Mouse (Mus musculus) intestine, embryonic 16.5 days (tissue): ENCODE data around the gene Themis. TPM values are rescaled to one million over a fixed set of nuclear protein-coding genes. Genes with fewer than 3 reads are reported as not detected.

Experiments
- ATAC-seq: fragments of 200-750 bp; cut with Nextera tagmentation; 2 replicates; pipeline ENCODE4 v1.8.0; 2017; ENCODE audit warnings: moderate TSS enrichment, moderate library complexity
- H3K27ac ChIP-seq: fragments of 300-500 bp; sonication (generic); 2 replicates; pipeline ENCODE4 v1.5.1; 2014; ENCODE audit warnings: mild to moderate bottlenecking, low read length
- H3K27me3 ChIP-seq: fragments of 300-500 bp; sonication (generic); replicated peaks from 2 replicates; pipeline ENCODE4 v1.6.1; 2014; ENCODE audit warnings: low read length, control low read depth, mixed read lengths; ENCODE audit not compliant: control insufficient read depth, insufficient read depth
- H3K36me3 ChIP-seq: fragments of 300-500 bp; sonication (generic); 2 replicates; pipeline ENCODE4 v1.6.1; 2014; ENCODE audit warnings: low read length, control low read depth; ENCODE audit not compliant: control insufficient read depth, insufficient read depth
- H3K4me1 ChIP-seq: fragments of 300-500 bp; sonication (generic); 2 replicates; pipeline ENCODE4 v1.6.1; 2014; ENCODE audit warnings: low read length, control low read depth, mixed read lengths; ENCODE audit not compliant: control insufficient read depth, insufficient read depth
- H3K4me2 ChIP-seq: fragments of 300-500 bp; sonication (generic); 2 replicates; pipeline ENCODE4 v1.6.1; 2014; ENCODE audit warnings: low read depth, low read length, control low read depth
- H3K4me3 ChIP-seq: fragments of 300-500 bp; sonication (generic); 2 replicates; pipeline ENCODE4 v1.5.1; 2014; ENCODE audit warnings: mild to moderate bottlenecking, low read length
- H3K9ac ChIP-seq: fragments of 300-500 bp; sonication (generic); 2 replicates; pipeline ENCODE4 v1.6.1; 2014; ENCODE audit warnings: low read depth, low read length
- H3K9me3 ChIP-seq: fragments of 300-500 bp; sonication (generic); 2 replicates; pipeline ENCODE4 v1.6.1; 2016; ENCODE audit warnings: low read length, control low read depth; ENCODE audit not compliant: control insufficient read depth
- WGBS: fragments of 180-500 bp; shearing (Covaris S2); extraction: QIAGEN DNeasy Blood & Tissue Kit; methylation state at CpG from one replicate; pipeline ENCODE4 v1.1.7; 2014; 5-methylcytosine and 5-hydroxymethylcytosine counted together
- polyA plus RNA-seq: library from polyadenylated mRNA; unstranded; fragments of >200 nt; fragmentation: Nextera tagmentation; extraction: Ambion mirVana; gene quantifications from 2 replicates; pipeline ENCODE4 v1.2.1, GENCODE M21; 2015

Themis gene
- polyA plus RNA-seq, 1 experiment from 2014 or later, result 0.09 TPM

DNA sequence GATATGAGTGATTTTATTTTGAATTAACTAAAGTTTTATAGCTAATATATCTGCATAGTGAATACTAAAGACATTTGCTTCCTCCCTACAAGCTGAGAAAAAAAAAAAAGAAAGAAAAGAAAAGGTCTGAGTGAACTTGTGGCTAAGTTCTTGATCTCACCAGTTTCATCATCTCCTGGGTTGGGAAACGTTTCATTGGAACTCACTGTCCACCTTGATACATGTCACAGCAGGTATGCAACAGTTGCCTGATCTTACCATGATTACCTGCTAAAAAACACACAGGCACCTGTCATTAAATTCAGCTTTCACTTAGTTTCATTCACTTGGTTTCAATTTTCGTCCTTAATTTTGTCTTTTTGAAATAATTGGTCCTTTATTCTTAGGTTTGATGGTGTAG lies 85.2 kb downstream of the Themis start:
- Histone ChIP-seq H3K4me1 (no peaks in the 10 kb centered on the region), H3K9ac (no peak overlapping the region), H3K4me2 (no peak overlapping the region), H3K27me3 (no peaks in the 10 kb centered on the region), H3K27ac (no peak overlapping the region), H3K9me3 (no peaks in the 10 kb centered on the region), H3K36me3 (no peaks in the 10 kb centered on the region), H3K4me3 (no peak overlapping the region)
- WGBS, result 53% methylated on average over 2 of the region's 2 CpGs
- no peak for ATAC-seq

DNA sequence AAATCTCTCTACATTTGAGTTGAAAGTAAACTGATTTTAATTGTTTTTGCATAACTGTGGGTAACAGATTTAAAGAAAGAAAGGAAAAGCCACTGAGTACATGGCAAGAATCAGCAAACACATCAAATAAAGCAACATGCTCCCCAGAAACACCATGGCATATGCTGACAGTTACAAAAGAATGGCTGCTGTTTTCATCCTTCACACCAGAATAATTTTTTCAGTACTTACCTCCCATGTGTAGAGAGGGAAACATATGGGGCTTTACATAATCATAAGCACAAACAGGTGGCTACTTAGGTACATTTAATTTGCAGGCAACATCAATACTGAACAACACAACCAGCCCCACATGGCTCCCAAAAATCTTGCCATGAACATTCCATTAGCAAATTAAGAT lies 86.8 kb downstream of the Themis start:
- Histone ChIP-seq H3K9ac (no peak overlapping the region), H3K9me3 (no peaks in the 10 kb centered on the region)
- no peak for ATAC-seq

DNA sequence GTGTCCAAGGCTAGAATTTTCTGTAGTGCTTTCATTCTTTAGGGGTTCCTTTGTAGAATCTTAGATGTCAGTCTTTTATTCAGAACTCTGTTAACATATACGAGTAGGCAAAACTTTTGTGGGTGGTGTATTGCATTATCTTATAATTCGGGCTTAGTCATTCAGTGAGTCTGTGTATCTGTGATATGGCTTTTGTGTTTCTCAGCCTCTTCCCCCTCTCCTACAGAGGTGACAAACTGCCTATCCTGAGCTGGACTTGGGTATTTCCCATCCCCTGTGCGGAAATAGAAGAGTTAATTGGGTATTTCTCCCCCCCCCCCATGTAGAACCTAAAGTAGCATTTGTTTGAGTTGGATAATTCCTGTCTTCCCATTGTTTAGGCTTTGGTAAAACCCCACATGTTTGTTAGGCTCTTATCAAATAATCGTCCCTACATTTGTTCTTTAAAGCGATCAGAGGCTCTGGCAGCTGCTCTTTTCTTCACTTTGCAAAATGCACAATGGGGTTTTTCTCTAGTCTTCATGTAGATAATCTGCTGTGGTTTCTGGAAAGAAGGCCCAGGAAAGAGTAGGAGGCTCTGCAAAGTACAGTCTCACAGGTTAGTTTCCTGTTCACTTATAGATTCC lies 108.7 kb downstream of the Themis start:
- no peak overlapping the region for H3K27ac ChIP-seq
- no peak overlapping the region for H3K4me2 ChIP-seq
- WGBS, result 78% methylated on average over 5 of the region's 5 CpGs
- no peaks in the 10 kb centered on the region for H3K9me3 ChIP-seq
- H3K9ac ChIP-seq, result no peak overlapping the region
- H3K27me3 ChIP-seq, result no peaks in the 10 kb centered on the region
- no peaks in the 10 kb centered on the region for H3K4me1 ChIP-seq
- ATAC-seq, result no peak
- H3K36me3 ChIP-seq, result no peaks in the 10 kb centered on the region
- H3K4me3 ChIP-seq, result no peak overlapping the region

More for the DNA sequence above, 86.8 kb downstream of the Themis start:
- Histone ChIP-seq H3K4me3 (no peak overlapping the region), H3K27ac (no peak overlapping the region), H3K27me3 (no peaks in the 10 kb centered on the region), H3K4me2 (no peak overlapping the region), H3K4me1 (no peaks in the 10 kb centered on the region), H3K36me3 (no peaks in the 10 kb centered on the region)

DNA sequence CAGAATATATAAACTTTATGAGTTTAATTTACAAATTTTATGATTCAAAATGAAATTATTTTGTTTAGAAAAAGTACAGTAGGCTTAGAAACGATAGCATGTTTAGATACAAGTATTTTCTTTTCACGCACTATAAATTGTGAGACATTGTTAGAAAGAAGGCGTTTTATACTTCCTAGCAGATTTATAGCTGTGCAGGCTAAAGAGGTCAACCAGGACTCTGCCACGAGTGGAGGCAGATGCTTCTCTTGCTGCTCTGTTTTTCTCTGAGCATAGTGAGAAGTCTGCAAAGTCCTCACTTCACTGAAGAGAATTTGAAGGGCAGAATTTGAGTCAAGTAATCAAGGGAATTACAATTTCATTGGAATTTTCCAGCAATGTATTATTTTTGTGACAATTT lies 131.3 kb downstream of the Themis start:
- no peak for ATAC-seq
- WGBS, result 57% methylated on average over 4 of the region's 4 CpGs
- H3K4me2 ChIP-seq, result no peak overlapping the region

DNA sequence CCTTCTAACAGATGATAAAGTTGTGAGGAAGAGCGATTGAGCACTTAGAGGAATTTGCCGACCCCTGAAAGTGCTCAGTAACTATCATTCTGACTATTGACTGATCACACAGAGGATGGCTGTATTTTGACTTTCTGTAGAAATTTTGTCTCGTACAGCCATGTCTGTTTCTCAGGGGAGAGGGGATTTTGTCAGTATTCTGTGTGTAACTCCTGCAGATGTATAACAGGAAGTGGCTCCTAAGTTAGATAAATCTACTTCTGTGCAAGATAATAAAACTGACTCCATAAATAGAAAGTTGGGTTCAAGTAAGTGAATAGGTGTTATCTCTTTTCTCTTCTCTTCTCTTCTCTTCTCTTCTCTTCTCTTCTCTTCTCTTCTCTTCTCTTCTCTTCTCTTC lies 137.0 kb downstream of the Themis start:
- Histone ChIP-seq H3K27me3 (no peaks in the 10 kb centered on the region), H3K9me3 (no peaks in the 10 kb centered on the region), H3K27ac (no peak overlapping the region), H3K4me3 (no peak overlapping the region), H3K4me1 (no peaks in the 10 kb centered on the region), H3K36me3 (no peaks in the 10 kb centered on the region), H3K9ac (no peak overlapping the region), H3K4me2 (no peak overlapping the region)
- ATAC-seq, result no peak
- 61% methylated on average over 3 of the region's 3 CpGs for WGBS

More for the DNA sequence above, 131.3 kb downstream of the Themis start:
- no peak overlapping the region for H3K4me3 ChIP-seq
- H3K4me1 ChIP-seq, result no peaks in the 10 kb centered on the region
- H3K36me3 ChIP-seq, result no peaks in the 10 kb centered on the region
- no peak overlapping the region for H3K9ac ChIP-seq
- no peaks in the 10 kb centered on the region for H3K9me3 ChIP-seq
- no peaks in the 10 kb centered on the region for H3K27me3 ChIP-seq
- no peak overlapping the region for H3K27ac ChIP-seq

DNA sequence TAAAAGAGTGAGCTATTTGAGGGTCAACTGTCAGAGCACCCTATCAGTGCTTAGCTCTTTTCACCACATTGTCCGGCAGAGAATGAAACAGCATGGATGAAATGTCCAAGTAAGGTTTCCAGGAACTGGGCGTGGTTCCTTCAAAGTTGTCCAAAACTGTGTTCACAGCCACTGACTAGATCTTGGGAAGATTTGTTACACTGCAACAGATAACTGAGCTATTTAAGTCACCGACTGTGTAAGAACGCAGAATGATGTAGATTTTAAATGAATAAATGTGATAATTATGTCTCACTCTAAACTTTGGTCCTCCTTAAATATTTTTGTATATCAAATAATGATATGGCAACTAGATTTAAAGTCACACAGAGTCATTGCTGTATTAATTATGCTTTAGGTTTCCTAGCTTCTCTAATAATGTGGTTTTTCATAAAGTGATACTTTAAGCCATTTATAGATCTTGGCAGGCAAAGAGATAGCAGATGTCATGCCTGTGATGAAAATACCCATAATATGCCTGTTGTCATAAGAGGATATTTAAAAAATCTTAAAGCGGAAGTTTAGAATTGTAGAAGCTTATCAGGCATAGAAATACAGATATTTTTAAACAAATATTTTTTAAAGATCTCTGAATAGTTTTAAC lies 143.9 kb downstream of the Themis start:
- no peak for ATAC-seq
- Histone ChIP-seq H3K4me1 (no peaks in the 10 kb centered on the region), H3K9me3 (no peaks in the 10 kb centered on the region), H3K4me2 (no peak overlapping the region), H3K27ac (no peak overlapping the region), H3K4me3 (no peak overlapping the region), H3K9ac (no peak overlapping the region), H3K27me3 (no peaks in the 10 kb centered on the region), H3K36me3 (no peaks in the 10 kb centered on the region)
- 86% methylated on average over 5 of the region's 5 CpGs for WGBS

DNA sequence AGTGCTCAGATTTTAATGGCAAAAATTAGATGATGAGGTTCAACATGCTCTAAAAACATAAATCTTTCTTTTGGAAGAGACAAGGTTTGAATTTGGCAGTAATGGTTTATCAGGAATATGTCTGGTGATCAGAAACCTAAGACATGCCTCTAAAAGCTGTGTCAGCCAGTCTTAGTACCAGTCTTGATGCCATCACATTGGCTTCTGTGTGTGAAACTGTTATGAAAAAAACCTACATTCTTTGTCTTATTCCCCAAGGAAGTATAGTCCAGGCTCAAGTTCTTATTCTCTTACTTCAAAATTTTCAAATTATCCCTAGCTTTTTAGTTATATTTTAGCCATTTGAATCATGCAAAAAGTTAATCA lies 144.4 kb downstream of the Themis start:
- H3K4me2 ChIP-seq, result no peak overlapping the region
- H3K27me3 ChIP-seq, result no peaks in the 10 kb centered on the region
- H3K9ac ChIP-seq, result no peak overlapping the region
- H3K4me3 ChIP-seq, result no peak overlapping the region
- ATAC-seq, result no peak
- no peak overlapping the region for H3K27ac ChIP-seq
- no peaks in the 10 kb centered on the region for H3K36me3 ChIP-seq
- no peaks in the 10 kb centered on the region for H3K4me1 ChIP-seq
- H3K9me3 ChIP-seq, result no peaks in the 10 kb centered on the region

DNA sequence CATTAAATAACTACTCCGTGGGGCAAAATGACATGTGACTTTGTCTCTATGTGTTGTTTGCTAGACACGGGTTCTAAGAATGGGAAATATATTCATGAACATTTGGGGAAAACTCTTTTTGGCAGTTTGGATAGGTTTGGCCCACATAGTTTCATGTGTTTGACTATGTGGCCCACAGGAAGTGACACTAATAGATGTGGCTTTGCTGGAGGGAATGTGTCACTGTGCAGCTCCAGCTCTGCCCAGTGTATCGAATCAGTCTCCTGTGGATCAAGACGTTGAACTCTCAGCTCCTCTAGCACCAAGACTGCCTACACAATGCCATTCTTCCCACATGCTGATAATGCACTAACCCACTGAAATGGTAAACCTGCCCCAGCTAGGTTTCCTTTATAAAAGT lies 148.0 kb downstream of the Themis start:
- no peak overlapping the region for H3K4me2 ChIP-seq
- no peak overlapping the region for H3K9ac ChIP-seq
- H3K36me3 ChIP-seq, result no peaks in the 10 kb centered on the region
- H3K27ac ChIP-seq, result no peak overlapping the region
- no peak overlapping the region for H3K4me3 ChIP-seq
- H3K4me1 ChIP-seq, result no peaks in the 10 kb centered on the region
- no peaks in the 10 kb centered on the region for H3K27me3 ChIP-seq
- H3K9me3 ChIP-seq, result no peaks in the 10 kb centered on the region
- ATAC-seq, result no peak
- WGBS, result 81% methylated on average over 4 of the region's 4 CpGs

DNA sequence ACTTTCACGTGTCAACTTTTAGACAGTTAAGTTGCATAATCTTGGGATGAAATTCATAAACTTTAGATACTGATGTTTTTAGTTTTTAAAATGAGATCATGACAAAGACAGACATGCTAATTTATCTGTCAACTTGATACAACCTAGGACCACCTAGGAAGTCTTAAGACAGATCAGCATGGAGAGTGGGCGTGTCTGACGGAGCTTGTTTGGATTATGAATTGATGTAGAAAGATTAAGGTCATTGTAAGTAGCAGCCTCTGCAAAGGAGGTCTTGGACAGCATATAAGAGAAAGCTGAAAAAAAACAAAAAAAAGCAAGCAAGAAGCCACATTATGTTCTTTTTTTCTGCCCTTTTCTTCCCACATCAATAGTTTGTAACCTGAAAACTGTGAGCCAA lies 154.2 kb downstream of the Themis start:
- no peak for ATAC-seq
- no peak overlapping the region for H3K4me2 ChIP-seq
- no peaks in the 10 kb centered on the region for H3K9me3 ChIP-seq
- no peaks in the 10 kb centered on the region for H3K4me1 ChIP-seq
- 74% methylated on average over 3 of the region's 3 CpGs for WGBS
- H3K4me3 ChIP-seq, result no peak overlapping the region
- no peak overlapping the region for H3K27ac ChIP-seq
- H3K9ac ChIP-seq, result no peak overlapping the region
- H3K36me3 ChIP-seq, result no peaks in the 10 kb centered on the region
- no peaks in the 10 kb centered on the region for H3K27me3 ChIP-seq

DNA sequence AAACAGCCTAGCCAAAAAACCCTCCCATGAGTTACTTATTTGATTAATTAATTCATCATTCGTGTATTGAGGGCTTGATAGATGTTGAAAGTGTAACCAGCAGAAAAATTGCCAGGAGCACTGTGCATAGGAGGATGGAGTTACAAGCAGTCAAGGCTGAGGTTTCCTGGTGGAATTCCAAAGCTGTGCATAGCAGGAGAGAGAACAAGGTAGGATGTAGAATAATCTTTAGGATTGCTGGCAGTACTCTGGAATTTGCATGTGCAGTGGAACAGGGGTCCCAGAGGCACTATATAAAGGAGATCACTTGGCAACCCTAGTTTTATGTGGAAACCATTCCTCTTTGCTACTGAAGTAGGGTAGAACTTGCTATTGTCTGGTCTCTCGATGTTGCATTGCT lies 174.4 kb downstream of the Themis start:
- no peaks in the 10 kb centered on the region for H3K9me3 ChIP-seq
- H3K36me3 ChIP-seq, result no peaks in the 10 kb centered on the region
- H3K4me1 ChIP-seq, result no peaks in the 10 kb centered on the region
- no peak overlapping the region for H3K9ac ChIP-seq
- no peak overlapping the region for H3K4me2 ChIP-seq
- no peaks in the 10 kb centered on the region for H3K27me3 ChIP-seq
- H3K4me3 ChIP-seq, result no peak overlapping the region
- no peak overlapping the region for H3K27ac ChIP-seq
- no peak for ATAC-seq
- 75% methylated on average over 2 of the region's 2 CpGs for WGBS
